Mouse (Mus musculus): ENCODE results near the gene Mical3. TPM values are rescaled to one million over a fixed set of nuclear protein-coding genes. Genes with fewer than 3 reads are reported as not detected.
A peak's percentile ranks its signal among the peaks of the same experiment; 100 is the strongest.

The Mical3 gene
- total RNA-seq, 4 experiments from 2014 or later: 78.3 to 102 (median 90.8) TPM

- no peak for DNase-seq (ENCODE audit: low spot score in 2 of 2)
These were observed 113.3 kb downstream of the Mical3 start for GRCm38 (mm10) chr6:121017436-121018031.

GRCm38 (mm10) chr6:121016097-121016496 lies 114.7 kb downstream of the Mical3 start:
- no peak for DNase-seq (ENCODE audit: low spot score in 2 of 2)

- DNase-seq (ENCODE audit: low spot score in 2 of 2): no peak
These were observed 116.5 kb downstream of the Mical3 start for GRCm38 (mm10) chr6:121014339-121014738.

- DNase-seq (ENCODE audit: low spot score in 2 of 2): no peak
These were observed 117.0 kb downstream of the Mical3 start for GRCm38 (mm10) chr6:121013750-121014149.

- DNase-seq (ENCODE audit: low spot score in 2 of 2): no peak
These were observed 119.1 kb downstream of the Mical3 start for GRCm38 (mm10) chr6:121011709-121012108.

GRCm38 (mm10) chr6:121009651-121010050 lies 121.1 kb downstream of the Mical3 start:
- no peak for DNase-seq (ENCODE audit: low spot score in 2 of 2)

GRCm38 (mm10) chr6:121004959-121005358 lies 125.8 kb downstream of the Mical3 start:
- peak in 1 of 2 experiments; percentile 35 for DNase-seq (ENCODE audit: low spot score in 2 of 2)

- no peak for DNase-seq (ENCODE audit: low spot score in 2 of 2)
These were observed 127.8 kb downstream of the Mical3 start for GRCm38 (mm10) chr6:121002952-121003351.

GRCm38 (mm10) chr6:120999860-121000526 lies 130.8 kb downstream of the Mical3 start:
- DNase-seq (ENCODE audit: low spot score in 2 of 2): no peak

- no peak for DNase-seq (ENCODE audit: low spot score in 2 of 2)
These were observed 131.7 kb downstream of the Mical3 start for GRCm38 (mm10) chr6:120999087-120999486.

- no peak for DNase-seq (ENCODE audit: low spot score in 2 of 2)
These were observed 134.2 kb downstream of the Mical3 start for GRCm38 (mm10) chr6:120996607-120997006.

GRCm38 (mm10) chr6:120995541-120995940 lies 135.3 kb downstream of the Mical3 start:
- DNase-seq (ENCODE audit: low spot score in 2 of 2): no peak

- DNase-seq (ENCODE audit: low spot score in 2 of 2): no peak
These were observed 138.9 kb downstream of the Mical3 start for GRCm38 (mm10) chr6:120991857-120992256.

GRCm38 (mm10) chr6:120987571-120988084 lies 143.2 kb downstream of the Mical3 start:
- no peak for DNase-seq (ENCODE audit: low spot score in 2 of 2)

- DNase-seq (ENCODE audit: low spot score in 2 of 2): no peak
These were observed 143.6 kb downstream of the Mical3 start for GRCm38 (mm10) chr6:120987164-120987563.

GRCm38 (mm10) chr6:120986172-120986571 lies 144.6 kb downstream of the Mical3 start:
- DNase-seq (ENCODE audit: low spot score in 2 of 2): no peak

GRCm38 (mm10) chr6:120982314-120982713 lies 148.5 kb downstream of the Mical3 start:
- DNase-seq (ENCODE audit: low spot score in 2 of 2): no peak

GRCm38 (mm10) chr6:120981537-120981936 lies 149.3 kb downstream of the Mical3 start:
- no peak for DNase-seq (ENCODE audit: low spot score in 2 of 2)

- no peak for DNase-seq (ENCODE audit: low spot score in 2 of 2)
These were observed 152.7 kb downstream of the Mical3 start for GRCm38 (mm10) chr6:120978019-120978621.

GRCm38 (mm10) chr6:120976991-120977390 lies 153.8 kb downstream of the Mical3 start:
- no peak for DNase-seq (ENCODE audit: low spot score in 2 of 2)

GRCm38 (mm10) chr6:120976097-120976496 lies 154.7 kb downstream of the Mical3 start:
- DNase-seq (ENCODE audit: low spot score in 2 of 2): no peak

GRCm38 (mm10) chr6:120971797-120972590 lies 158.8 kb downstream of the Mical3 start:
- DNase-seq (ENCODE audit: low spot score in 2 of 2): peak; percentile 76 to 90

All from layer of hippocampus, adult 8-10 months (tissue).